Mouse (Mus musculus): ENCODE measurements around the gene Gm9376.

Gene Gm9376

DNA sequence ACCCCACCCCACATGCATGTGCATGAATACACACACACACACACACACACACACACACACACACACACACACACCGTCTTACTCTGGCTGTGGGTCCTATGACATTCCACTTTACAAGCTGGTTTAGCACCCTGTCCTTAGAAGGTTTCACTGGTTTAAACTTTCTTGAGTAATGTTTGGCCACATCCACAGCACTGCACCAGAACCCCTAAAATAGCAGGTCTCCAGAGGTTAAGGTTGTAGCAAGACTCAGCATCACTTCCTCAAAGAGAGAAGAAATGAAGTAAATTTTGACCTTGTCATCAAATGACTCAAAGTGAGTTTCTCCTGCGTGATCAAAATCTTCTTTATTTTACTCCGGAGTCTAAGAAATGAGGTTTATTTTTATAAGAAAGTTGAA lies 15.5 kb downstream of the Gm9376 start:
- in situ Hi-C loops (cut with MboI, MseI) = no loop called here

DNA sequence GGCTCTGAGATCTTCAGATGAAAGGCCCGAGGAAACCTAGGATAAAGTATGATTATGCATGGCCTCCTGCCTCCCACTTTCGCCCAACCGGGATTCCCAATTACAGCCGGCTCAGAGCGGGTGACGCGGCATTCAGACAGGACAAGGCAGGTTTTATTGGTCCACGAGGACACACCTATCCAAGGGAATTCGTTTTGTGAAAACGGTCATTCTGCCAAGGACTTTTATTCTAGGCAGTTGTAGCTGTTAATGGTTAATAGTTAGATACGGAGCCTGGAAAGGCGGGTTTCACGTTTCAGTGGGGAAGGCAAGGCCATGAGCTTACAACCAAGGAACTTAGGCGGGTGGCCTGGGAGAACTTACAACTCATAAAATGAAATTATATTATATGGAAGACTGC lies 16.2 kb downstream of the Gm9376 start:
- in situ Hi-C loops (cut with MboI, MseI) = no loop called here

DNA sequence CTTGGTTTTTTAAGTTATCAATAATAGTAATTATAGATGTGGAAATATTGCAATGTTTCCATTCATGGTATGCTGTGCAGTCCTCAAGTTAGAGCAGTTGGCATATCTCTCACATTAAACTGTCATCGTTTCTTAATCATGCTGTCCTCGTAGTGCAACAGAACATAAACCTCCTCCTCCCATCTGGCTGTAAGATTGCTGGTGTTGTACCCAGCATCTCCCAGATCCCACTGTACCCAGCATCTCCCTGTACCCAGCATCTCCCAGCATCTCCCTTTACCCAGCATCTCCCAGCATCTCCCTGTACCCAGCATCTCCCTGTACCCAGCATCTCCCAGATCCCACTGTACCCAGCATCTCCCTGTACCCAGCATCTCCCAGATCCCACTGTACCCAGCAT lies 19.3 kb downstream of the Gm9376 start:
- in situ Hi-C loops (cut with MboI, MseI) = no loop called here

DNA sequence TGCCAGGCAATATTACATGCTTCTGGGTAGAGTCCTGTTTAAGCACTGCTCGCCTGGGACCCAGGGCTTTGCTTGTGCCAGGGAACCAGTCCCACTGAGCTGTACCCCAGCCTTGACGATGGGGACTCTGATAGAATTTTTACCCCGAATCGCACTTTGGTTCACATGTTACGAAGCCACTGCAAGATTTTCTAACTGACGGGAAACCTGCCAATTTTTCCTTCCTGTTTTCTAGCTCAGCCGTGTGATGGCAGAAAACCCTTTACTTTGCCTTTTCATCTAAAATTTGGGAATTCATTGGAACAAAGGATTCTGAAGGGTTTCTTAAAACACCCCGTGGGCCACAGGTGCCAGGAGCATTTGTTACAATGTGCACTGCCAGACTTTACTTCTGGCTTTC lies 22.4 kb downstream of the Gm9376 start:
- in situ Hi-C loops (cut with MboI, MseI) = no loop called here

DNA sequence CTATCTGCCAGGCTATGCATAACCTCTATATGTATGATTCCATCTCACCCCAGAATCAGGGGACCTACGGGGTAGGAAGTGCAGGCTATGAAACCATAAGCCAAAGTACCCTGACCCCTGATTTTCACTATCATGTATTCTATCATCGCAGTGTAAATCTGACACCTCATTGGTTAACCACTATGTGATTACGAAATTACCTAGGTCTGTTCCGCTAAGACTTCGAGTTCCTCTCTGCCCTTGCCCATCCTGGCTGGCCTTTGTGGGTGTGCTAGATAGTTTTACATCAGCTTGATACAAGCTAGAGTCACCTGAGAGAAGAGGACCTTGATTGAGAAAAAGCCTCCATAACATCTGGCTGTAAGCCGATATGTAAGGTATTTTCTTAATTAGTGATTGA lies 23.2 kb downstream of the Gm9376 start:
- in situ Hi-C loops (cut with MboI, MseI) = no loop called here

- in situ Hi-C loops (cut with MboI, MseI) = no loop called here
These were observed 35.8 kb downstream of the Gm9376 start for GRCm38 (mm10) chr14:118302606-118303005.

DNA sequence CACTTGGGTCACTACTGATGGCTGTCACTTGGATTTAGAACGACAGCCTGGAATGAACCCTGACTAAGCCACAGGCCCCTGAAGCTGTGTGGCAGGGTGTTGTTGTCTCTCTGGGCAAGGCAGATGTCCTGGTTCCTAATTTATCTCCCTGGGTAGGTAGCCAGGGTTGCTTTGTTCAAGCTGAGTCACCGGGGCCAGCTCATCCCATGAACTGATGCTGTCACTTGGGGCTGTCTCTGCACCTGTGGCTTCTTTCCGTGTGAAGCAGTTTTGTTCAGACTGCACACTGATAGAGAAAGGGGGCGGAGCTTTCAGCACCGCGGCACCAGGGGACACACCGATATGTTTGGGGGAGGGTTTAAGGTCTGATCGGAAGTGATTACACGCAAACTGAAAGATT lies 37.8 kb downstream of the Gm9376 start:
- in situ Hi-C loops (cut with MboI, MseI) = no loop called here

- in situ Hi-C loops (cut with MboI, MseI) = no loop called here
These were observed 39.2 kb downstream of the Gm9376 start for GRCm38 (mm10) chr14:118305951-118306350.

DNA sequence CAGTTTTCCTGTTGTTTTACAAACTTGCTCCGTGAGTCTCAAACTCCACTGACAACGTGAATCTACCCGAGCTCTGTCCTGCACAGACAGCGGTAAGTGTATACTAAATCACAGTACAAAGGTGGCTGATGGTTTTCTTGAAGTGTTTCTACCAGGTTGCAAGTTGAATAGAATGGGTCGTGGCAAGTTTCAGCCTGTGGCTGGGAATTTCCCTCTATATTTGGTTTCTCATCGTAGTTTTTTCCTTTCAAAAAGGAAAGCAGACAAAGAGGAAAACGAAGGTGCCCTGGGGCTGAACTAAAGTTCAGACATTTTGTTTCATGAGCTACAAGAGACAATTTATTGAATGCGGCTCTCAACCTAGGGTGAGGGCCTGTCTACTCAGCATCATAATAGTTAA lies 40.3 kb downstream of the Gm9376 start:
- in situ Hi-C loops (cut with MboI, MseI) = no loop called here

- in situ Hi-C loops (cut with MboI, MseI) = no loop called here
These were observed 44.9 kb downstream of the Gm9376 start for GRCm38 (mm10) chr14:118311703-118312102.

DNA sequence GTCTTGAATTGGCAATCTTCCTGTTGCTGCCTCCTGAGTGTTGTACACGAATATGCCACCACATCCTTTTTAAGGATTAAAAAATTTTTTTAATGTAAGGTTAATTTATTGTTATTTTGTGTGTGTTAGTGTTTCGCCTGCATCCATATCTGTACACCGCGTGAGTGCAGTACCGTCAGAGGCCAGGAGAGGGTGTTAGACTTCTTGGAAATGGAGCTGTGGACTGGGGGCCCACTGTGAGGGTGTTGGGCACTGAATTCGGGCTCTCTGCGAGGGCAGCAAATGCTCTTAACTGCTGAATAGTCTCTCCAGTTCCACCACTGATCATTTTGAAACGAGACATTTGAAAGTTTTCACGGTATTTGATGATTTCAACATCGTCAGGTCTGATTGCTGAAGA lies 45.9 kb downstream of the Gm9376 start:
- in situ Hi-C loops (cut with MboI, MseI) = no loop called here

GRCm38 (mm10) chr14:118313931-118314330 lies 47.2 kb downstream of the Gm9376 start:
- in situ Hi-C loops (cut with MboI, MseI) = no loop called here

- in situ Hi-C loops (cut with MboI, MseI) = no loop called here
These were observed 50.5 kb downstream of the Gm9376 start for GRCm38 (mm10) chr14:118317260-118317659.
